In the genomic region with DNA sequence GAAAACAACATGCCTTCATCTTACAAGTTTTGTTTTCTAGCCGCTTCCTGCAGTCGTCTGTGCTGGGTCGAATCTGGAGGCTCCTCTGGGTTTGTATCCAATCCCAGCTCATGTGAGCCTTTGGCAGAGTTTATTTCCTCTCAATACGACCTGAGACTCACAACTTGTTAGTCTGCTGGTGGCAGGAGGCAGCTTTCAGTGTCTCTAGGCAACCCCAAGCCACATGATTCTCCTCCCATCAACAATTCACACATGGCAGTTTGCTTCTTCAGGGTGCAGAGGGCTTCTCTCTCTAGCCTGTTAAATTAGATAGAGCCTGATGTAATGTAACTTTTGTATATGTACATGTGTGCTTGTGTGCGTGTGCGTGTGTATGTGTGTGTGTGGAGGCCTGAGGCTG, we compare ENCODE assay signal across 8 mouse cellular contexts.
"Had no signal": no experiment of that assay in that cellular context is flagged by ENCODE, and none has a peak within 500 bp of the region (broad histone marks: within the 10 kb centered on the region; RNA-seq: fewer than 3 reads in every experiment).

No protein-coding gene starts in this region.

- H3K27me3 ChIP-seq: limb, embryonic 13.5 days had no signal

- H3K9ac ChIP-seq: limb, embryonic 13.5 days; liver, embryonic 14.5 days; midbrain, embryonic 13.5 days had no signal

- H3K4me1 ChIP-seq: limb, embryonic 13.5 days; midbrain, embryonic 13.5 days had no signal

- H3K4me3 ChIP-seq: limb, embryonic 13.5 days; midbrain, embryonic 13.5 days had no signal

- H3K4me2 ChIP-seq: limb, embryonic 13.5 days; midbrain, embryonic 13.5 days had no signal

- H3K36me3 ChIP-seq: limb, embryonic 13.5 days; midbrain, embryonic 13.5 days had no signal

- ATAC-seq: midbrain, embryonic 13.5 days had no signal

- H3K9me3 ChIP-seq: limb, embryonic 13.5 days; midbrain, embryonic 13.5 days had no signal

- H3K27ac ChIP-seq: kidney, postnatal 0 days; limb, embryonic 13.5 days; liver, embryonic 14.5 days; midbrain, embryonic 13.5 days; stomach, postnatal 0 days had no signal

- DNase-seq: kidney, adult 11 months; kidney, adult 9 months; kidney, postnatal 36 days had no signal
